Mouse (Mus musculus) forebrain, postnatal 0 days (tissue): Measurements from ENCODE around the gene Nsf. TPM values are rescaled to one million over a fixed set of nuclear protein-coding genes. Genes with fewer than 3 reads are reported as not detected.
"Not testable (repeated sequence)": the region's sequence is repeated elsewhere in the genome, so short reads cannot be mapped to it uniquely, and the experiment has no call there.

Experiments used
- ATAC-seq: fragments of 200-750 bp; cut with Nextera tagmentation; 2 replicates; pipeline ENCODE4 v1.8.0; 2017; ENCODE audit warnings: mild to moderate bottlenecking, moderate library complexity
- DNase-seq: peaks from one replicate; pipeline ENCODE4 v3.0.0-alpha.2; 2015
- H3K27ac ChIP-seq: fragments of 300-500 bp; sonication (generic); 2 replicates; pipeline ENCODE4 v1.5.1; 2014; ENCODE audit warnings: low read depth, mild to moderate bottlenecking, antibody characterized with exemption, low read length, moderate library complexity, mixed read lengths
- H3K27me3 ChIP-seq: fragments of 300-500 bp; sonication (generic); 2 replicates; pipeline ENCODE4 v1.6.1; 2014; ENCODE audit warnings: mild to moderate bottlenecking, low read length, mixed read lengths; ENCODE audit not compliant: insufficient read depth
- H3K36me3 ChIP-seq: fragments of 300-500 bp; sonication (generic); 2 replicates; pipeline ENCODE4 v1.6.1; 2014; ENCODE audit warnings: mild to moderate bottlenecking, moderate library complexity; ENCODE audit not compliant: insufficient read depth
- H3K4me1 ChIP-seq: fragments of 300-500 bp; sonication (generic); 2 replicates; pipeline ENCODE4 v1.6.1; 2014; ENCODE audit warnings: antibody characterized with exemption; ENCODE audit not compliant: insufficient read depth
- H3K4me2 ChIP-seq: fragments of 300-500 bp; sonication (generic); 2 replicates; pipeline ENCODE4 v1.6.1; 2014; ENCODE audit warnings: low read depth, mild to moderate bottlenecking, moderate library complexity
- H3K4me3 ChIP-seq: fragments of 300-500 bp; sonication (generic); 2 replicates; pipeline ENCODE4 v1.5.1; 2014; ENCODE audit warnings: low read depth, low read length, mixed read lengths
- H3K9ac ChIP-seq: fragments of 300-500 bp; sonication (generic); 2 replicates; pipeline ENCODE4 v1.6.1; 2014; ENCODE audit warnings: mild to moderate bottlenecking
- H3K9me3 ChIP-seq: fragments of 300-500 bp; sonication (generic); 2 replicates; pipeline ENCODE4 v1.6.1; 2016; ENCODE audit warnings: low read length
- CTCF ChIP-seq: sonication (generic); IDR thresholded peaks from 2 replicates; pipeline ENCODE4 v1.5.1; 2016; ENCODE audit warnings: antibody characterized with exemption, control low read depth, low read depth
- WGBS: fragments of 180-500 bp; shearing (Covaris S2); extraction: QIAGEN DNeasy Blood & Tissue Kit; methylation state at CpG from one replicate; pipeline ENCODE4 v1.1.7; 2014; 5-methylcytosine and 5-hydroxymethylcytosine counted together
- polyA plus RNA-seq: library from polyadenylated mRNA; unstranded; fragments of >200 nt; fragmentation: Nextera tagmentation; extraction: Ambion mirVana; gene quantifications from 2 replicates; pipeline ENCODE4 v1.2.1, GENCODE M21; 2015
- total RNA-seq: library from RNA; depleted of rRNA; stranded (reverse); fragments of >200 nt; gene quantifications from 2 replicates; pipeline ENCODE4 v1.2.3, GENCODE M21; 2014

The Nsf gene
- total and polyA plus RNA-seq, 2 experiments from 2014 or later: 134 to 184 TPM

- Histone ChIP-seq H3K27ac (no peak overlapping the region), H3K4me3 (no peak overlapping the region), H3K4me1 (no peaks in the 10 kb centered on the region), H3K36me3 (no peaks in the 10 kb centered on the region), H3K4me2 (no peak overlapping the region), H3K9ac (no peak overlapping the region), H3K27me3 (no peaks in the 10 kb centered on the region), H3K9me3 (no peaks in the 10 kb centered on the region)
- DNase-seq: no peak
- TF ChIP-seq CTCF: no peak
- no peak for ATAC-seq
- 82% methylated on average over 4 of the region's 4 CpGs for WGBS
These were observed 38.8 kb upstream of the Nsf start for GRCm38 (mm10) chr11:103992638-103993037.

GRCm38 (mm10) chr11:103990049-103990557 lies 36.2 kb upstream of the Nsf start:
- not testable (repeated sequence) for H3K27me3 ChIP-seq, H3K4me1 ChIP-seq, H3K4me2 ChIP-seq, H3K9me3 ChIP-seq, H3K4me3 ChIP-seq, H3K9ac ChIP-seq, H3K36me3 ChIP-seq, H3K27ac ChIP-seq
- DNase-seq (peak; percentile 23), ATAC-seq (peak; percentile 88)
- WGBS: 12% methylated on average over 12 of the region's 12 CpGs

GRCm38 (mm10) chr11:103987423-103987822 lies 33.6 kb upstream of the Nsf start:
- H3K4me1 ChIP-seq: no peaks in the 10 kb centered on the region
- no peaks in the 10 kb centered on the region for H3K9me3 ChIP-seq
- DNase-seq: peak; percentile 95
- H3K27ac ChIP-seq: no peak overlapping the region
- no peak overlapping the region for H3K9ac ChIP-seq
- H3K27me3 ChIP-seq: no peaks in the 10 kb centered on the region
- TF ChIP-seq CTCF: peak; percentile 98
- no peak overlapping the region for H3K4me2 ChIP-seq
- no peak overlapping the region for H3K4me3 ChIP-seq
- peak; percentile 88 for ATAC-seq
- H3K36me3 ChIP-seq: peaks cover 26% of the 10 kb centered on the region
- 24% methylated on average over 8 of the region's 8 CpGs for WGBS

- peaks cover 56% of the 10 kb centered on the region for H3K36me3 ChIP-seq
- H3K9me3 ChIP-seq: no peaks in the 10 kb centered on the region
- TF ChIP-seq CTCF: no peak
- DNase-seq (no peak), ATAC-seq (no peak)
- H3K4me2 ChIP-seq: no peak overlapping the region
- no peaks in the 10 kb centered on the region for H3K4me1 ChIP-seq
- H3K4me3 ChIP-seq: no peak overlapping the region
- WGBS: 51% methylated on average over 5 of the region's 5 CpGs
- no peak overlapping the region for H3K9ac ChIP-seq
- H3K27me3 ChIP-seq: no peaks in the 10 kb centered on the region
- no peak overlapping the region for H3K27ac ChIP-seq
These were observed 30.2 kb upstream of the Nsf start for GRCm38 (mm10) chr11:103984067-103984466.

GRCm38 (mm10) chr11:103981826-103982225 lies 28.0 kb upstream of the Nsf start:
- DNase-seq (no peak), ATAC-seq (no peak)
- no peak overlapping the region for H3K4me3 ChIP-seq
- no peak for TF ChIP-seq CTCF
- no peaks in the 10 kb centered on the region for H3K27me3 ChIP-seq
- H3K27ac ChIP-seq: no peak overlapping the region
- no peaks in the 10 kb centered on the region for H3K9me3 ChIP-seq
- no peak overlapping the region for H3K4me2 ChIP-seq
- H3K9ac ChIP-seq: no peak overlapping the region
- 74% methylated on average over 5 of the region's 5 CpGs for WGBS
- H3K4me1 ChIP-seq: no peaks in the 10 kb centered on the region
- H3K36me3 ChIP-seq: peaks cover 69% of the 10 kb centered on the region

GRCm38 (mm10) chr11:103979381-103979780 lies 25.5 kb upstream of the Nsf start:
- Histone ChIP-seq H3K27me3 (no peaks in the 10 kb centered on the region), H3K9ac (no peak overlapping the region), H3K36me3 (peaks cover 79% of the 10 kb centered on the region), H3K27ac (no peak overlapping the region), H3K4me2 (no peak overlapping the region), H3K4me3 (no peak overlapping the region), H3K4me1 (no peaks in the 10 kb centered on the region), H3K9me3 (no peaks in the 10 kb centered on the region)
- WGBS: 89% methylated on average over 4 of the region's 4 CpGs
- DNase-seq (no peak), ATAC-seq (no peak)
- no peak for TF ChIP-seq CTCF

- peaks cover 40% of the 10 kb centered on the region for H3K36me3 ChIP-seq
- 77% methylated on average over 3 of the region's 3 CpGs for WGBS
These were observed 17.0 kb upstream of the Nsf start for GRCm38 (mm10) chr11:103970876-103971275.

More at GRCm38 (mm10) chr11:103970876-103971275, 17.0 kb upstream of the Nsf start:
- no peak for ATAC-seq
- no peak for DNase-seq
- Histone ChIP-seq H3K27me3 (no peaks in the 10 kb centered on the region), H3K4me1 (0 out of 2 replicates have a peak, but pooled peaks cover 7% of the 10 kb centered on the region), H3K4me3 (no peak overlapping the region), H3K27ac (no peak overlapping the region), H3K9me3 (no peaks in the 10 kb centered on the region), H3K9ac (no peak overlapping the region), H3K4me2 (no peak overlapping the region)
- TF ChIP-seq CTCF: no peak
